Mouse (Mus musculus) forebrain, embryonic 15.5 days (tissue): ENCODE data around the gene Hist1h2ak. TPM values are rescaled to one million over a fixed set of nuclear protein-coding genes. Genes with fewer than 3 reads are reported as not detected.
"Not testable (repeated sequence)": the region's sequence is repeated elsewhere in the genome, so short reads cannot be mapped to it uniquely, and the experiment has no call there.

Experiments
- ATAC-seq: fragments of 200-750 bp; cut with Nextera tagmentation; replicated peaks from 2 replicates; pipeline ENCODE4 v1.8.0; 2017; ENCODE audit warnings: mild to moderate bottlenecking, moderate TSS enrichment, moderate library complexity
- H3K27ac ChIP-seq: fragments of 300-500 bp; sonication (generic); replicated peaks from 2 replicates; pipeline ENCODE4 v1.5.1; 2015; ENCODE audit warnings: mild to moderate bottlenecking, inconsistent platforms
- H3K27me3 ChIP-seq: fragments of 300-500 bp; sonication (generic); 2 replicates; pipeline ENCODE4 v1.6.1; 2015; ENCODE audit warnings: inconsistent platforms
- H3K36me3 ChIP-seq: fragments of 300-500 bp; sonication (generic); 2 replicates; pipeline ENCODE4 v1.6.1; 2015; ENCODE audit warnings: mild to moderate bottlenecking, inconsistent platforms
- H3K4me1 ChIP-seq: fragments of 300-500 bp; sonication (generic); 2 replicates; pipeline ENCODE4 v1.6.1; 2015; ENCODE audit warnings: inconsistent platforms
- H3K4me2 ChIP-seq: fragments of 300-500 bp; sonication (generic); replicated peaks from 2 replicates; pipeline ENCODE4 v1.6.1; 2015; ENCODE audit warnings: mild to moderate bottlenecking, inconsistent platforms
- H3K4me3 ChIP-seq: fragments of 300-500 bp; sonication (generic); 2 replicates; pipeline ENCODE4 v1.5.1; 2015; ENCODE audit warnings: mild to moderate bottlenecking, inconsistent platforms
- H3K9ac ChIP-seq: fragments of 300-500 bp; sonication (generic); replicated peaks from 2 replicates; pipeline ENCODE4 v1.6.1; 2015; ENCODE audit warnings: mild to moderate bottlenecking, inconsistent platforms
- H3K9me3 ChIP-seq: fragments of 300-500 bp; sonication (generic); 2 replicates; pipeline ENCODE4 v1.6.1; 2016; ENCODE audit warnings: inconsistent platforms
- WGBS: fragments of 180-500 bp; shearing (Covaris S2); methylation state at CpG from one replicate; pipeline ENCODE4 v1.1.7; 2015; ENCODE audit warnings: mixed read lengths; 5-methylcytosine and 5-hydroxymethylcytosine counted together
- polyA plus RNA-seq: library from polyadenylated mRNA; unstranded; fragments of >200 nt; fragmentation: Nextera tagmentation; extraction: Ambion mirVana; gene quantifications from 2 replicates; pipeline ENCODE4 v1.2.1, GENCODE M21; 2015

Hist1h2ak gene
- polyA plus RNA-seq, 1 experiment from 2014 or later = 26.2 TPM

- Histone ChIP-seq H3K4me3 (peak overlapping the region; percentile 46), H3K9ac (peak overlapping the region; percentile 26; the same call in 1 of the 2 replicates), H3K4me2 (peak overlapping the region; percentile 77), H3K27me3 (no peaks in the 10 kb centered on the region), H3K27ac (peak overlapping the region; percentile 88), H3K36me3 (no peaks in the 10 kb centered on the region), H3K4me1 (peaks cover 59% of the 10 kb centered on the region), H3K9me3 (no peaks in the 10 kb centered on the region)
- WGBS = under 1% methylated on average over 9 of the region's 9 CpGs
- no peak for ATAC-seq
These were observed 30.1 kb upstream of the Hist1h2ak start for GRCm38 (mm10) chr13:21783734-21784161.

GRCm38 (mm10) chr13:21783255-21783617 is 29.6 kb upstream of the Hist1h2ak start, which contains the start of gene Hist1h3i:
Hist1h3i (minus strand) TSS chr13:21783370.
- Histone ChIP-seq H3K27me3 (no peaks in the 10 kb centered on the region), H3K27ac (peak within 1 kb of the TSS; percentile 88), H3K9me3 (no peaks in the 10 kb centered on the region), H3K36me3 (no peaks in the 10 kb centered on the region), H3K4me3 (peak within 1 kb of the TSS; percentile 46), H3K4me2 (peak within 1 kb of the TSS; percentile 77), H3K4me1 (peaks cover 59% of the 10 kb centered on the region), H3K9ac (peak within 1 kb of the TSS; percentile 67)
- WGBS = 0% methylated on average over 17 of the region's 20 CpGs
- ATAC-seq = peak; percentile 79

GRCm38 (mm10) chr13:21782361-21783254 is 29.0 kb upstream of the Hist1h2ak start:
- H3K27me3 ChIP-seq, H3K36me3 ChIP-seq, H3K9me3 ChIP-seq, ATAC-seq: not testable (repeated sequence)
- Histone ChIP-seq H3K4me2 (peak overlapping the region; percentile 77), H3K27ac (peak overlapping the region; percentile 88), H3K4me3 (peak overlapping the region; percentile 46), H3K4me1 (peaks cover 57% of the 10 kb centered on the region), H3K9ac (peak overlapping the region; percentile 67)
- WGBS = under 1% methylated on average over 23 of the region's 35 CpGs

DNA sequence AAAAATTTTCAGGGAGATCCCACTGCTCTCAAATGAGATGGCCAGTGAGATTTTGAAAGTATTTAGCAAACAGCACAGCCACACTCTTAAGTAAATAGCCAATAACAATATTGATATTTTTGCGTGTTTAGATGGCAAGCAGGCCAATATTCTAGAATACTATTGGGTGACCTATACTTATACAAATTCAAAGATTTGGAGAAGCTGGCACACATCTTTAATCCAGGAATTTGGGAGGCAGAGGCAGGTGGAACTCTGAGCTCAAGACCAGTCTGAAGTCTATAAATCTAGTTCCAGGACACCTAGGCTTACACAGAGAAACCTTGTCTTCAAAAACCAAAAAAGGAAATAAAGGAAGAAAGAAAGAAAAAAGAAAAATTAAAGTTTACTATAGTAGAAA is 28.0 kb upstream of the Hist1h2ak start:
- Histone ChIP-seq H3K27ac (no peak overlapping the region), H3K4me2 (no peak overlapping the region), H3K36me3 (no peaks in the 10 kb centered on the region), H3K27me3 (no peaks in the 10 kb centered on the region), H3K9ac (no peak overlapping the region), H3K4me3 (no peak overlapping the region), H3K4me1 (peaks cover 56% of the 10 kb centered on the region), H3K9me3 (no peaks in the 10 kb centered on the region)
- 95% methylated on average over 1 of the region's 1 CpGs for WGBS
- ATAC-seq = no peak

- peak overlapping the region; percentile 50; the same call in 1 of the 2 replicates for H3K4me3 ChIP-seq
- no peaks in the 10 kb centered on the region for H3K27me3 ChIP-seq
- H3K9me3 ChIP-seq = no peaks in the 10 kb centered on the region
- H3K4me2 ChIP-seq = peak overlapping the region; percentile 84
- peak overlapping the region; percentile 89 for H3K27ac ChIP-seq
- peaks cover 51% of the 10 kb centered on the region for H3K4me1 ChIP-seq
- WGBS = 39% methylated on average over 6 of the region's 6 CpGs
- no peak overlapping the region for H3K9ac ChIP-seq
- no peaks in the 10 kb centered on the region for H3K36me3 ChIP-seq
- ATAC-seq = no peak
These were observed 27.5 kb upstream of the Hist1h2ak start for GRCm38 (mm10) chr13:21781021-21781555.

DNA sequence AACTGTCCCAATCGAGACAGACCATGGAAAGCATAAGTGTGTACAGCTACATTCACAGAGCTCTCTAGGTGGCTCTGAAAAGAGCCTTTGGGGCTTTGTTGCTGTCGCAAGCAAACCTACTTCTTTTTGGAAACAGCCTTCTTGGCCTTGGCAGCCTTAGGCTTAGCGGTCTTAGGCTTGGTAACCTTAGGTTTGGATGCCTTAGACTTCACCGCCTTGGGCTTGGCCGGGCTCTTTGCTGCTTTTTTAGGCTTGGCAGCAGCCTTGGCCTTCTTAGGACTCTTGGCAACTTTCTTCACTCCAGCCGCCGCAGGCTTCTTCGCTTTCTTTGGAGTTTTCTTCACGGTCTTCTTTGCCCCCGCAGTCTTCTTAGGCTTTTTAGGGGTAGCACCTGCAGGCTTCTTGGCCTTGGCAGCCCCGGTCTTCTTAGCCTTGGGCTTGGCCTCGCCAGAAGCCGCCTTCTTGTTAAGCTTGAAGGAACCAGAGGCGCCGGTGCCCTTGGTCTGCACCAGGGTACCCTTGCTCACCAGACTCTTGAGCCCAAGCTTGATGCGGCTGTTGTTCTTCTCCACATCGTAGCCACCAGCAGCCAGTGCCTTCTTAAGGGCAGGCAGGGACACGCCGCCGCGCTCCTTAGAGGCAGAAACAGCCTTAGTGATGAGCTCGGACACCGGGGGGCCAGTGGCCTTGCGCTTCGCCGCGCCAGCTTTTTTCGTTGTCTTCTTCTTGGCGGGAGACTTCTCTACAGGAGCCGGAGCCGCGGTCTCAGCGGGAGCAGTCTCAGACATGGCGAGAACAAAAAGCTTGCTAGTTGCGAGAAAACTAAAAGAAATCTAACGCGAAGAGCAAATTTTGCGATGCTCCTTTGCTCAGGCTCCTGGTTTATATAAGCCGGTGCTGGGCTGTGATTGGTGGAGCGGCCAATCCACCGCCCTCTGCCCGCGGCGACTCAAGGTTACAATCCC is 26.4 kb upstream of the Hist1h2ak start, which contains the start of gene Hist1h1b:
Hist1h1b (minus strand) TSS at position 859 of the 965 bp plus-strand sequence.
- peak within 1 kb of the TSS; percentile 84 for H3K4me2 ChIP-seq
- peaks cover 44% of the 10 kb centered on the region for H3K4me1 ChIP-seq
- peak within 1 kb of the TSS; percentile 60 for H3K9ac ChIP-seq
- H3K36me3 ChIP-seq = no peaks in the 10 kb centered on the region
- ATAC-seq = peak; percentile 6
- WGBS = under 1% methylated on average over 44 of the region's 44 CpGs
- H3K4me3 ChIP-seq = peak within 1 kb of the TSS; percentile 50
- H3K27me3 ChIP-seq = no peaks in the 10 kb centered on the region
- no peaks in the 10 kb centered on the region for H3K9me3 ChIP-seq
- peak within 1 kb of the TSS; percentile 89 for H3K27ac ChIP-seq

- Histone ChIP-seq H3K4me1 (peaks cover 39% of the 10 kb centered on the region), H3K36me3 (no peaks in the 10 kb centered on the region), H3K9me3 (no peaks in the 10 kb centered on the region), H3K4me3 (peak overlapping the region; percentile 50), H3K4me2 (peak overlapping the region; percentile 84), H3K27ac (peak overlapping the region; percentile 89), H3K27me3 (no peaks in the 10 kb centered on the region), H3K9ac (peak overlapping the region; percentile 60)
- peak; percentile 95 for ATAC-seq
- 3% methylated on average over 33 of the region's 33 CpGs for WGBS
These were observed 25.5 kb upstream of the Hist1h2ak start for GRCm38 (mm10) chr13:21778814-21779766.

DNA sequence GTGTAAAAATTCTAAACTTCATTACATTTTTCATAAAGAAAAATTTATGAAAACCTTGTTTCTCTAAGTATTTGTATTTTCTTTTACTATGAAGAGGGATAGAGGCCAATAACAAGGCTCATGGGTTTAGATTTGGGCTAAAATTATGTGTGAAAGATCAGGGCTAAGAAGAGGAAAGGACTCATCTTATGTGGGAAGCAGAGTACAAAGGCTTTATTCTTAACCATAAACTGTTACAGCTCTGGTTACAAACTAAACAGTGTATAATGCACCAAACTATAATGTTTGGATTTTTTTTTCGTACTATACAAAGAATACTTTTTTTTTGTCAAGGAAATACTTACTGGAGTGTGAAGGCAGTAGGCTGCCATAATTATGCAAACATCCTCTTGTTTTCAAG is 2.1 kb upstream of the Hist1h2ak start:
- H3K4me2 ChIP-seq = no peak overlapping the region
- H3K27me3 ChIP-seq = no peaks in the 10 kb centered on the region
- H3K4me3 ChIP-seq = no peak overlapping the region
- no peak overlapping the region for H3K9ac ChIP-seq
- no peak for ATAC-seq
- no peaks in the 10 kb centered on the region for H3K9me3 ChIP-seq
- WGBS = 47% methylated on average over 1 of the region's 1 CpGs
- no peak overlapping the region for H3K27ac ChIP-seq
- H3K36me3 ChIP-seq = no peaks in the 10 kb centered on the region
- H3K4me1 ChIP-seq = peaks cover 28% of the 10 kb centered on the region

DNA sequence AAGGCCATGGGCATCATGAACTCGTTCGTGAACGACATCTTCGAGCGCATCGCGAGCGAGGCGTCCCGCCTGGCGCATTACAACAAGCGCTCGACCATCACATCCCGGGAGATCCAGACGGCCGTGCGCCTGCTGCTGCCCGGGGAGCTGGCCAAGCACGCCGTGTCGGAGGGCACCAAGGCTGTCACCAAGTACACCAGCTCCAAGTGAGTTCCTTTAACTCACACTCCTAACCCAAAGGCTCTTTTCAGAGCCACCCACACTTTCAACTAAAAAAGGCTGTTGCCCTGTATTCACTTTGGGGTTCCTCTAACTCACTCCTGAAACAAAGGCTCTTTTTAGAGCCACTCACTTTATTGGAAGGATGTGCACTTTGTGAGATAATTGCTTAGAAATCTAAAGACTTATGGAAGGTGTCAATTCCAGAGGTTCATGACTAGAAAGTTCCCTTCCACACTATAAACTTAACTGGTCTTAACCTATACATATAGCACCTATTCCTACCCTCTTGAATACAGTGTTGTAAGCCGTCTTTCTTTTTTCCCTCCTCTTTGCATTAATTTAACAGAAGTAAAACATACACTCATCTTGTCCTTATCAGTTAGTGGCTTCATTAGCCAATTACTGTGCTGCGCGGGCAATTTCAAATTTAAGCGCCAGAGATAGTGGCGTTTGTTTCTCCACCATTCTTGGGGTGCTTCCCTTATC is 821 bp upstream of the Hist1h2ak start:
- peak overlapping the region; percentile 47 for H3K4me3 ChIP-seq
- WGBS = 0% methylated on average over 12 of the region's 26 CpGs
- H3K9ac ChIP-seq = peak overlapping the region; percentile 46
- H3K4me2 ChIP-seq = peak overlapping the region; percentile 82
- H3K27ac ChIP-seq = peak overlapping the region; percentile 96
- not testable (repeated sequence) for H3K36me3 ChIP-seq, H3K9me3 ChIP-seq, H3K27me3 ChIP-seq
- H3K4me1 ChIP-seq = peaks cover 32% of the 10 kb centered on the region
- ATAC-seq = peak; percentile 4; the same call in 1 of the 2 replicates

- H3K9ac ChIP-seq = peak overlapping the region; percentile 59
- no peaks in the 10 kb centered on the region for H3K27me3 ChIP-seq
- H3K36me3 ChIP-seq = no peaks in the 10 kb centered on the region
- peaks cover 44% of the 10 kb centered on the region for H3K4me1 ChIP-seq
- ATAC-seq = no peak
- peak overlapping the region; percentile 82 for H3K4me2 ChIP-seq
- peak overlapping the region; percentile 47 for H3K4me3 ChIP-seq
- H3K27ac ChIP-seq = peak overlapping the region; percentile 96
- no peaks in the 10 kb centered on the region for H3K9me3 ChIP-seq
- 2% methylated on average over 10 of the region's 10 CpGs for WGBS
These were observed 540 bp downstream of the Hist1h2ak start for GRCm38 (mm10) chr13:21753051-21753523.
